ENCODE assay signal across 10 mouse cellular contexts in the genomic region with DNA sequence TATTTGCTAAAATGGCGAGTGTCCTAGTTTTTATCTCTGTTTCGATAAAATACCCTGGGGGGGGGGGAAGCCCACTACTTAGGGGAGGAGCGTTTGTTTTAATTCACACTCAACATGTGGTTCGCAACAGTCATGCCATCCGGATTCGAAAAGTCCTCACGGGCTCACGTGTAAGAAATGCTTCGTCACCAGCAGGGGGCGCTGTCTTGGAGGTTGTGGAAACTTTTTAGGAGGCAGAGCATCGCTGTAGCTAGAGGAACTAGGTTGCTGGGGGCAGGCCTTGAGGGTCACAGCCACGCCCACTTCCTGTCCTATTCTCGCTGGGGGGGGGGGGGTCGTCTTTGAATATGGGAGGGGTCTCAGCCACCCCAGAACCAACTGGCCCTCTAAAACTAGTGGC.
A peak's percentile ranks its signal among the peaks of the same experiment; 100 is the strongest.
DNase-seq lines count a peak whose midpoint lies in the region; TF ChIP-seq lines count a peak whose summit lies in the region.
"Had no signal": no experiment of that assay in that cellular context is flagged by ENCODE, and none has a peak within 500 bp of the region (broad histone marks: within the 10 kb centered on the region; RNA-seq: fewer than 3 reads in every experiment).

No protein-coding gene starts in this region.

- DNase-seq in adrenal gland, postnatal 25 days = peak; percentile 33
- DNase-seq in adrenal gland, postnatal 4 days (ENCODE audit: low spot score in 2 of 2) = no peak
- DNase-seq in left cerebral cortex, adult 2 months (ENCODE audit: extremely low spot score in 1 of 2, low spot score in 2 of 2) = no peak
- no peak for DNase-seq in left cerebral cortex, postnatal 14 days (ENCODE audit: low spot score in 2 of 2)
- peak; percentile 50 for DNase-seq in 416B (ENCODE audit: low read depth)
- DNase-seq in brain, embryonic 14.5 days (ENCODE audit: low read depth) = no peak
- DNase-seq in spleen, postnatal 4 days (ENCODE audit: low spot score in 2 of 2) = no peak
- no peak for DNase-seq in layer of hippocampus, adult 9-11 months
- DNase-seq: spleen, adult 18-20 months had no signal

- TF ChIP-seq POLR2A in brain, embryonic 14.5 days (IDR thresholded peaks at IDR 0.05; ENCODE audit: borderline replicate concordance, extremely low read depth, insufficient read depth, insufficient read length, poor library complexity, severe bottlenecking) = no peak

- H3K4me3 ChIP-seq in left cerebral cortex, adult 2 months = no peak overlapping the region
- H3K4me3 ChIP-seq: neural tube, embryonic 12.5 days had no signal

- TF ChIP-seq CTCF in left cerebral cortex, adult 2 months (IDR thresholded peaks at IDR 0.05) = peak; percentile 39
- peak; percentile 51 for TF ChIP-seq CTCF in brain, embryonic 14.5 days (IDR thresholded peaks at IDR 0.05; ENCODE audit: borderline replicate concordance, extremely low read depth, insufficient read depth, insufficient read length)

- intact Hi-C loops in left cerebral cortex, adult 2 months (cut with DNase I) = no loop called here
- intact Hi-C loops in left cerebral cortex, postnatal 14 days (cut with DNase I) = no loop called here

- no peak overlapping the region for H3K27ac ChIP-seq in left cerebral cortex, adult 2 months
- H3K27ac ChIP-seq: neural tube, embryonic 12.5 days had no signal

Comparison
In these comparisons a context has a peak if more than half of its experiments do, and no peak if none do; other contexts are left out.
1. DNase-seq: peak in adrenal gland, postnatal 25 days (single experiment) and 416B (single experiment); none in adrenal gland, postnatal 4 days (0 of 2), left cerebral cortex, adult 2 months (0 of 2), left cerebral cortex, postnatal 14 days (0 of 2), brain, embryonic 14.5 days (single experiment), spleen, postnatal 4 days (0 of 2) and layer of hippocampus, adult 9-11 months (single experiment).